Mouse (Mus musculus) midbrain, embryonic 16.5 days (tissue): ENCODE measurements around the gene Ccr10. TPM values are rescaled to one million over a fixed set of nuclear protein-coding genes. Genes with fewer than 3 reads are reported as not detected.
"Not testable (repeated sequence)": the region's sequence is repeated elsewhere in the genome, so short reads cannot be mapped to it uniquely, and the experiment has no call there.

ENCODE experiments used
- ATAC-seq: fragments of 200-750 bp; cut with Nextera tagmentation; 2 replicates; pipeline ENCODE4 v1.8.0; 2017; ENCODE audit warnings: moderate TSS enrichment
- H3K27ac ChIP-seq: fragments of 300-500 bp; sonication (generic); 2 replicates; pipeline ENCODE4 v1.5.1; 2014; ENCODE audit warnings: mild to moderate bottlenecking, low read length, mixed read lengths
- H3K27me3 ChIP-seq: fragments of 300-500 bp; sonication (generic); 2 replicates; pipeline ENCODE4 v1.6.1; 2014; ENCODE audit warnings: low read depth, low read length, mixed read lengths; ENCODE audit not compliant: control insufficient read depth, insufficient read depth
- H3K36me3 ChIP-seq: fragments of 300-500 bp; sonication (generic); 2 replicates; pipeline ENCODE4 v1.6.1; 2014; ENCODE audit warnings: mild to moderate bottlenecking, low read length, moderate library complexity, mixed read lengths; ENCODE audit not compliant: control insufficient read depth, insufficient read depth
- H3K4me1 ChIP-seq: fragments of 300-500 bp; sonication (generic); 2 replicates; pipeline ENCODE4 v1.6.1; 2014; ENCODE audit warnings: mild to moderate bottlenecking, low read length, mixed read lengths; ENCODE audit not compliant: control insufficient read depth, insufficient read depth
- H3K4me2 ChIP-seq: fragments of 300-500 bp; sonication (generic); 2 replicates; pipeline ENCODE4 v1.6.1; 2014; ENCODE audit warnings: mild to moderate bottlenecking, low read length, mixed read lengths
- H3K4me3 ChIP-seq: fragments of 300-500 bp; sonication (generic); 2 replicates; pipeline ENCODE4 v1.5.1; 2014; ENCODE audit warnings: low read depth, mild to moderate bottlenecking, low read length, moderate library complexity, mixed read lengths
- H3K9ac ChIP-seq: fragments of 300-500 bp; sonication (generic); 2 replicates; pipeline ENCODE4 v1.6.1; 2014; ENCODE audit warnings: low read depth, low read length, mixed read lengths
- H3K9me3 ChIP-seq: fragments of 300-500 bp; sonication (generic); replicated peaks from 2 replicates; pipeline ENCODE4 v1.6.1; 2014; ENCODE audit warnings: mild to moderate bottlenecking, low read length, mixed read lengths; ENCODE audit not compliant: control insufficient read depth, poor library complexity, severe bottlenecking
- whole genome bisulfite sequencing: fragments of 180-500 bp; shearing (Covaris S2); extraction: QIAGEN DNeasy Blood & Tissue Kit; methylation state at CpG from one replicate; pipeline ENCODE4 v1.1.7; 2014; 5-methylcytosine and 5-hydroxymethylcytosine counted together
- polyA plus RNA-seq: library from polyadenylated mRNA; unstranded; fragments of >200 nt; fragmentation: Nextera tagmentation; extraction: Ambion mirVana; gene quantifications from 2 replicates; pipeline ENCODE4 v1.2.1, GENCODE M21; 2015

Ccr10 gene
- polyA plus RNA-seq, 1 experiment from 2014 or later: 0.62 TPM

- no peak for ATAC-seq
- Histone ChIP-seq H3K27me3 (peaks cover 62% of the 10 kb centered on the region), H3K9ac (no peak overlapping the region)
These were observed 11.5 kb downstream of the Ccr10 start for GRCm38 (mm10) chr11:101163476-101164350.

GRCm38 (mm10) chr11:101162772-101163171 is 12.5 kb downstream of the Ccr10 start:
- Histone ChIP-seq H3K27me3 (peaks cover 55% of the 10 kb centered on the region), H3K4me3 (no peak overlapping the region), H3K36me3 (peaks cover 16% of the 10 kb centered on the region), H3K4me2 (no peak overlapping the region), H3K9me3 (no peaks in the 10 kb centered on the region), H3K4me1 (no peaks in the 10 kb centered on the region; the same call in 1 of the 2 replicates), H3K27ac (no peak overlapping the region), H3K9ac (no peak overlapping the region)
- no peak for ATAC-seq
- WGBS: 53% methylated on average over 5 of the region's 5 CpGs

More at GRCm38 (mm10) chr11:101163476-101164350, 11.5 kb downstream of the Ccr10 start:
- Histone ChIP-seq H3K4me2 (peak overlapping the region; percentile 33), H3K36me3 (peaks cover 16% of the 10 kb centered on the region), H3K27ac (no peak overlapping the region), H3K9me3 (no peaks in the 10 kb centered on the region), H3K4me1 (peaks cover under 1% of the 10 kb centered on the region; the same call in 1 of the 2 replicates), H3K4me3 (peak overlapping the region; percentile 22)
- WGBS: 18% methylated on average over 47 of the region's 49 CpGs

GRCm38 (mm10) chr11:101162301-101162700 is 12.9 kb downstream of the Ccr10 start:
- Histone ChIP-seq H3K4me2 (no peak overlapping the region), H3K9me3 (no peaks in the 10 kb centered on the region), H3K4me3 (no peak overlapping the region), H3K9ac (no peak overlapping the region), H3K4me1 (no peaks in the 10 kb centered on the region; the same call in 1 of the 2 replicates), H3K27me3 (peaks cover 50% of the 10 kb centered on the region), H3K27ac (no peak overlapping the region), H3K36me3 (peaks cover 12% of the 10 kb centered on the region)
- 58% methylated on average over 5 of the region's 5 CpGs for WGBS
- no peak for ATAC-seq

- Histone ChIP-seq H3K27me3 (peaks cover 43% of the 10 kb centered on the region), H3K9ac (no peak overlapping the region), H3K36me3 (peaks cover 12% of the 10 kb centered on the region), H3K4me1 (peaks cover 2% of the 10 kb centered on the region; the same call in 1 of the 2 replicates), H3K27ac (no peak overlapping the region), H3K4me2 (no peak overlapping the region), H3K4me3 (no peak overlapping the region), H3K9me3 (no peaks in the 10 kb centered on the region)
- 87% methylated on average over 15 of the region's 15 CpGs for WGBS
- ATAC-seq: no peak
These were observed 13.7 kb downstream of the Ccr10 start for GRCm38 (mm10) chr11:101161551-101161950.

GRCm38 (mm10) chr11:101160981-101161505 is 14.2 kb downstream of the Ccr10 start:
- not testable (repeated sequence) for H3K9me3 ChIP-seq, ATAC-seq, H3K4me1 ChIP-seq, H3K27ac ChIP-seq, H3K4me3 ChIP-seq, H3K4me2 ChIP-seq, H3K9ac ChIP-seq
- 75% methylated on average over 8 of the region's 8 CpGs for WGBS
- Histone ChIP-seq H3K36me3 (peaks cover 12% of the 10 kb centered on the region), H3K27me3 (peaks cover 38% of the 10 kb centered on the region)

- Histone ChIP-seq H3K4me1 (peaks cover 13% of the 10 kb centered on the region), H3K27me3 (peaks cover 29% of the 10 kb centered on the region), H3K36me3 (peaks cover 12% of the 10 kb centered on the region)
- not testable (repeated sequence) for H3K9me3 ChIP-seq, H3K4me2 ChIP-seq, H3K9ac ChIP-seq, ATAC-seq, H3K4me3 ChIP-seq, H3K27ac ChIP-seq
- 79% methylated on average over 8 of the region's 10 CpGs for WGBS
These were observed 15.1 kb downstream of the Ccr10 start for GRCm38 (mm10) chr11:101160151-101160550.

GRCm38 (mm10) chr11:101155728-101156371 is 19.4 kb downstream of the Ccr10 start, which contains the start of gene Tubg2:
TSS of gene Tubg2 (plus strand) at chr11:101155907.
- peaks cover 15% of the 10 kb centered on the region for H3K4me1 ChIP-seq
- H3K4me2 ChIP-seq: peak within 1 kb of the TSS; percentile 81
- H3K27me3 ChIP-seq: no peaks in the 10 kb centered on the region; the same call in 1 of the 2 replicates
- H3K27ac ChIP-seq: peak within 1 kb of the TSS; percentile 95
- H3K9ac ChIP-seq: peak within 1 kb of the TSS; percentile 86
- peak; percentile 95 for ATAC-seq
- WGBS: 1% methylated on average over 36 of the region's 36 CpGs
- no peaks in the 10 kb centered on the region for H3K9me3 ChIP-seq
- peak within 1 kb of the TSS; percentile 54 for H3K4me3 ChIP-seq
- H3K36me3 ChIP-seq: peaks cover 3% of the 10 kb centered on the region

GRCm38 (mm10) chr11:101155151-101155550 is 20.1 kb downstream of the Ccr10 start:
- Histone ChIP-seq H3K9me3 (no peaks in the 10 kb centered on the region), H3K4me2 (peak overlapping the region; percentile 81), H3K27ac (peak overlapping the region; percentile 95), H3K4me1 (peaks cover 15% of the 10 kb centered on the region), H3K9ac (peak overlapping the region; percentile 86; the same call in 1 of the 2 replicates), H3K4me3 (peak overlapping the region; percentile 54; the same call in 1 of the 2 replicates), H3K36me3 (peaks cover 3% of the 10 kb centered on the region), H3K27me3 (no peaks in the 10 kb centered on the region; the same call in 1 of the 2 replicates)
- ATAC-seq: 0 out of 2 replicates have a peak, but pooled peaks have one; percentile 11
- 70% methylated on average over 6 of the region's 6 CpGs for WGBS
